Comparison of ENCODE assay signal across 8 mouse cellular contexts in genomic region chr7:68275838-68276731, GRCm38 (mm10). TPM values are rescaled to one million over a fixed set of nuclear protein-coding genes. Genes with fewer than 3 reads are reported as not detected.
DNase-seq lines count a peak whose midpoint lies in the region; ATAC-seq and TF ChIP-seq lines count a peak whose summit lies in the region.

No protein-coding gene starts in this region.

- no peaks in the 10 kb centered on the region for H3K27me3 ChIP-seq in CH12.LX (replicated peaks)
- H3K27me3 ChIP-seq in forebrain, embryonic 15.5 days = peaks cover 7% of the 10 kb centered on the region; the same call in 1 of the 2 replicates
- peaks cover 8% of the 10 kb centered on the region; the same call in 1 of the 2 replicates for H3K27me3 ChIP-seq in midbrain, embryonic 11.5 days (ENCODE audit: control insufficient read depth, insufficient read depth, low read length)

- no peak for TF ChIP-seq CTCF in CH12.LX (conservative IDR thresholded peaks at IDR 0.05 in 1 of 2, IDR thresholded peaks at IDR 0.05 in 1 of 2; ENCODE audit: low read depth in 2 of 2, low read length in 2 of 2)

- peaks cover 0 to 4% of the 10 kb centered on the region in 2 experiments for H3K36me3 ChIP-seq in CH12.LX (replicated peaks in 1 of 2; ENCODE audit: control insufficient read depth in 1 of 2, insufficient read depth in 1 of 2, low read length in 1 of 2)
- no peaks in the 10 kb centered on the region for H3K36me3 ChIP-seq in forebrain, embryonic 15.5 days
- H3K36me3 ChIP-seq in midbrain, embryonic 11.5 days (ENCODE audit: control insufficient read depth, insufficient read depth, low read length) = no peaks in the 10 kb centered on the region

- H3K4me3 ChIP-seq in CH12.LX (replicated peaks in 1 of 3; ENCODE audit: low read depth in 2 of 3, low read length in 2 of 3, poor library complexity in 1 of 3) = peak overlapping the region; percentile 75 to 85 (median 79)
- H3K4me3 ChIP-seq in forebrain, embryonic 15.5 days = peak overlapping the region; percentile 27
- peak overlapping the region; percentile 20; the same call in 1 of the 2 replicates for H3K4me3 ChIP-seq in midbrain, embryonic 11.5 days (ENCODE audit: low read depth, low read length)

- 0 out of 2 replicates have a peak, but pooled peaks have one; percentile 35 for ATAC-seq in forebrain, embryonic 15.5 days (replicated peaks)
- peak; percentile 44; the same call in 1 of the 2 replicates for ATAC-seq in midbrain, embryonic 11.5 days (ENCODE audit: low FRiP score)

- peak overlapping the region; percentile 81 for H3K9ac ChIP-seq in CH12.LX (ENCODE audit: insufficient read depth, low read depth)
- H3K9ac ChIP-seq in forebrain, embryonic 15.5 days (replicated peaks) = 0 out of 2 replicates have a peak overlapping the region, but pooled peaks have one; percentile 12
- H3K9ac ChIP-seq in midbrain, embryonic 11.5 days (ENCODE audit: low read length) = peak overlapping the region; percentile 31

- H3K4me2 ChIP-seq in CH12.LX (ENCODE audit: insufficient read depth, low read depth, poor library complexity, severe bottlenecking) = peak overlapping the region; percentile 85
- peak overlapping the region; percentile 49 for H3K4me2 ChIP-seq in forebrain, embryonic 15.5 days (replicated peaks)
- H3K4me2 ChIP-seq in midbrain, embryonic 11.5 days = peak overlapping the region; percentile 65

- H3K4me1 ChIP-seq in CH12.LX (ENCODE audit: control insufficient read depth in 1 of 2, insufficient read depth in 2 of 2) = peaks cover 3 to 29% of the 10 kb centered on the region in 2 experiments
- peaks cover 15% of the 10 kb centered on the region for H3K4me1 ChIP-seq in forebrain, embryonic 15.5 days
- H3K4me1 ChIP-seq in midbrain, embryonic 11.5 days (ENCODE audit: control insufficient read depth, insufficient read depth, low read length) = peaks cover 8% of the 10 kb centered on the region

- no peaks in the 10 kb centered on the region for H3K9me3 ChIP-seq in CH12.LX (replicated peaks; ENCODE audit: low read length)
- no peaks in the 10 kb centered on the region for H3K9me3 ChIP-seq in forebrain, embryonic 15.5 days
- H3K9me3 ChIP-seq in midbrain, embryonic 11.5 days (ENCODE audit: control insufficient read depth, low read length) = no peaks in the 10 kb centered on the region

- peaks cover 47% of the 10 kb centered on the region for H3K79me2 ChIP-seq in CH12.LX (replicated peaks; ENCODE audit: control insufficient read depth, extremely low read depth, insufficient read depth, poor library complexity, severe bottlenecking)

- peak overlapping the region; percentile 87 for H3K27ac ChIP-seq in CH12.LX (ENCODE audit: insufficient read depth, low read depth)
- no peak overlapping the region for H3K27ac ChIP-seq in forebrain, embryonic 15.5 days (replicated peaks)
- no peak overlapping the region for H3K27ac ChIP-seq in midbrain, embryonic 11.5 days (ENCODE audit: low read depth, low read length)

- dilution Hi-C loops in CH12.LX (cut with MboI; ENCODE audit: extremely low pct_ligation_motif_present, extremely low pct_unique_long_range_greater_than_20kb, low sequenced_read_pairs) = no loop called here

- DNase-seq in adrenal gland, adult (ENCODE audit: inconsistent age in 2 of 2, low spot score in 1 of 2) = peak; percentile 5 to 27
- no peak for DNase-seq in adrenal gland, adult 18-20 months (ENCODE audit: low spot score in 2 of 2)
- peak; percentile 88 for DNase-seq in CH12.LX (ENCODE audit: extremely low read depth)
- peak; percentile 60 to 80 for DNase-seq in kidney, postnatal 25 days
- peak; percentile 92 for DNase-seq in midbrain, embryonic 11.5 days (ENCODE audit: low spot score, missing footprints)
- peak; percentile 72 to 75 for DNase-seq in thymus, postnatal 10 days (ENCODE audit: low spot score in 2 of 2)
- DNase-seq in left cerebral cortex, adult 18-20 months (ENCODE audit: low spot score in 2 of 2) = no peak

- 4% methylated on average over 36 of the region's 36 CpGs for WGBS in forebrain, embryonic 15.5 days
- WGBS in midbrain, embryonic 11.5 days = 4% methylated on average over 36 of the region's 36 CpGs

- TF ChIP-seq POLR2A in CH12.LX (IDR thresholded peaks at IDR 0.05; ENCODE audit: low read depth, low read length) = peak; percentile 58; the same call in 1 of the 2 replicates

- TF ChIP-seq EP300 in CH12.LX (IDR thresholded peaks at IDR 0.05; ENCODE audit: low read length) = no peak; the same call in 1 of the 2 replicates

- no peak for TF ChIP-seq RAD21 in CH12.LX (IDR thresholded peaks at IDR 0.05; ENCODE audit: low read depth, low read length)

- in situ Hi-C loops in CH12.LX (cut with MboI; ENCODE audit: low pct_ligation_motif_present, low pct_unique_long_range_greater_than_20kb, low sequenced_read_pairs) = no loop called here

TF ChIP-seq in CH12.LX, 34 proteins besides CTCF, POLR2A, EP300 and RAD21:
- TF ChIP-seq PAX5 (IDR thresholded peaks at IDR 0.05; ENCODE audit: low read length) (no peak), E2F4 (IDR thresholded peaks at IDR 0.05; ENCODE audit: insufficient replicate concordance, low read depth, low read length) (no peak), ZC3H11A (IDR thresholded peaks at IDR 0.05; ENCODE audit: low read depth, low read length) (no peak), GABPA (IDR thresholded peaks at IDR 0.05; ENCODE audit: insufficient replicate concordance, low read depth, low read length) (no peak), MXI1 (IDR thresholded peaks at IDR 0.05; ENCODE audit: low read depth, low read length) (no peak; the same call in 1 of the 2 replicates), MAX (IDR thresholded peaks at IDR 0.05; ENCODE audit: low read length) (no peak), MEF2A (IDR thresholded peaks at IDR 0.05; ENCODE audit: borderline replicate concordance, low read depth, low read length) (0 out of 2 replicates have a peak, but pooled peaks have one; percentile 16), NELFE (IDR thresholded peaks at IDR 0.05; ENCODE audit: low read depth, low read length) (no peak), RCOR1 (conservative IDR thresholded peaks at IDR 0.05; ENCODE audit: low read depth, low read length) (no peak), MYC (IDR thresholded peaks at IDR 0.05; ENCODE audit: low read depth, low read length) (no peak), IRF4 (IDR thresholded peaks at IDR 0.05; ENCODE audit: low read depth, low read length) (peak; percentile 12; the same call in 1 of the 2 replicates), TBP (conservative IDR thresholded peaks at IDR 0.05; ENCODE audit: low read depth, low read length) (peak; percentile 13; the same call in 1 of the 2 replicates), MAFK (IDR thresholded peaks at IDR 0.05; ENCODE audit: insufficient replicate concordance, low read length) (no peak), ZMIZ1 (IDR thresholded peaks at IDR 0.05; ENCODE audit: low read depth, low read length) (no peak), NRF1 (IDR thresholded peaks at IDR 0.05; ENCODE audit: low read depth, low read length) (no peak), ETS1 (conservative IDR thresholded peaks at IDR 0.05; ENCODE audit: low read depth, low read length) (no peak), KAT2A (IDR thresholded peaks at IDR 0.05; ENCODE audit: insufficient replicate concordance, low read length) (no peak), TCF12 (IDR thresholded peaks at IDR 0.05; ENCODE audit: low read depth, low read length) (peak; percentile 38), POLR2AphosphoS2 (IDR thresholded peaks at IDR 0.05; ENCODE audit: low read depth, low read length) (no peak), BHLHE40 (IDR thresholded peaks at IDR 0.05; ENCODE audit: low read depth, low read length) (peak; percentile 32; the same call in 1 of the 2 replicates), CHD1 (IDR thresholded peaks at IDR 0.05; ENCODE audit: low read depth, low read length) (peak; percentile 85), JUN (IDR thresholded peaks at IDR 0.05; ENCODE audit: insufficient read depth, low read depth, low read length) (no peak), HCFC1 (IDR thresholded peaks at IDR 0.05; ENCODE audit: low read depth, low read length) (no peak), ZKSCAN1 (IDR thresholded peaks at IDR 0.05; ENCODE audit: borderline replicate concordance, low read depth, low read length) (no peak), CHD2 (IDR thresholded peaks at IDR 0.05; ENCODE audit: low read length) (peak; percentile 68), SMC3 (IDR thresholded peaks at IDR 0.05; ENCODE audit: low read depth, low read length) (peak; percentile 4; the same call in 1 of the 2 replicates), USF1 (IDR thresholded peaks at IDR 0.05; ENCODE audit: low read depth, low read length) (no peak), SIN3A (IDR thresholded peaks at IDR 0.05; ENCODE audit: low read length) (peak; percentile 35; the same call in 1 of the 2 replicates), ZNF384 (IDR thresholded peaks at IDR 0.05; ENCODE audit: low read depth, low read length) (no peak), UBTF (IDR thresholded peaks at IDR 0.05; ENCODE audit: low read depth, low read length) (no peak), MAZ (IDR thresholded peaks at IDR 0.05; ENCODE audit: low read depth, low read length) (peak; percentile 95), JUND (conservative IDR thresholded peaks at IDR 0.05; ENCODE audit: low read depth, low read length) (no peak), ELF1 (IDR thresholded peaks at IDR 0.05; ENCODE audit: low read depth, low read length) (0 out of 2 replicates have a peak, but pooled peaks have one; percentile 3), USF2 (conservative IDR thresholded peaks at IDR 0.05; ENCODE audit: low read depth, low read length) (no peak)

RNA-seq across cellular contexts. Expression of gene Fam169b, which starts 2.4 kb away (rescaled TPM):
- under 1 TPM; 0.22 to 0.23 TPM for total RNA-seq in adrenal gland, adult 18-20 months (2021)
- 13.6 and 17.0 TPM in 2 replicates for total RNA-seq in CH12.LX (2012; rRNA removed)
- total RNA-seq in CH12.LX (2014; rRNA removed) = 15.2 and 15.9 TPM in 2 replicates
- polyA plus RNA-seq in CH12.LX (2012; ENCODE audit: insufficient read length, low read depth) = 16.2 and 17.3 TPM in 2 replicates
- 0.10 TPM in 1 of 2 replicates, not detected in the other for polyA plus RNA-seq in forebrain, embryonic 15.5 days (2015; fragmentation: Nextera tagmentation; extraction: Ambion mirVana)
- 0.18 TPM in 1 of 2 replicates, not detected in the other for polyA plus RNA-seq in midbrain, embryonic 11.5 days (2014; fragmentation: Nextera tagmentation; extraction: Ambion mirVana)
- total RNA-seq in left cerebral cortex, adult 18-20 months (2021) = 1 to 10 TPM; 1.1 to 1.7 TPM

RNA-seq across cellular contexts. Expression of gene Pgpep1l, which starts 12.1 kb away (rescaled TPM):
- under 1 TPM in 1 of 2 experiments, not detected in 1; 0.32 TPM for total RNA-seq in adrenal gland, adult 18-20 months (2021)
- total RNA-seq in CH12.LX (2012; rRNA removed) (not detected in 2 replicates), CH12.LX (2014; rRNA removed) (not detected in 2 replicates)
- polyA plus RNA-seq in CH12.LX (2012; ENCODE audit: insufficient read length, low read depth) = not detected in 2 replicates
- not detected in 2 replicates for polyA plus RNA-seq in forebrain, embryonic 15.5 days (2015; fragmentation: Nextera tagmentation; extraction: Ambion mirVana)
- polyA plus RNA-seq in midbrain, embryonic 11.5 days (2014; fragmentation: Nextera tagmentation; extraction: Ambion mirVana) = not detected in 2 replicates
- 1 to 10 TPM; 2.4 to 3.5 TPM for total RNA-seq in left cerebral cortex, adult 18-20 months (2021)

Comparison
In these comparisons a context has a peak if more than half of its experiments do, and no peak if none do; other contexts are left out.
1. DNase-seq: peak in adrenal gland, adult (2 of 2), CH12.LX (single experiment), kidney, postnatal 25 days (2 of 2), midbrain, embryonic 11.5 days (single experiment) and thymus, postnatal 10 days (2 of 2); none in adrenal gland, adult 18-20 months (0 of 2) and left cerebral cortex, adult 18-20 months (0 of 2).
2. H3K4me3 ChIP-seq: peak in every context shown above with its lines; median percentile 79 in CH12.LX; 27 in forebrain, embryonic 15.5 days; 20 in midbrain, embryonic 11.5 days.
3. H3K9ac ChIP-seq: peak in every context shown above with its lines; median percentile 81 in CH12.LX; 31 in midbrain, embryonic 11.5 days; 12 in forebrain, embryonic 15.5 days.
4. RNA of gene Fam169b, which starts 2.4 kb away (total RNA-seq): 13.6 to 17.0 TPM in CH12.LX; 1.1 to 1.7 TPM in left cerebral cortex, adult 18-20 months and 0.22 to 0.23 TPM in adrenal gland, adult 18-20 months; every median in the first group is over 4 times any median in the second.
5. Peak in every context shown above with its lines, with median percentiles within 50 percentile points of each other: H3K4me2 ChIP-seq.